Mouse (Mus musculus) heart, adult 2 months (tissue): ENCODE data around the gene Acacb. TPM values are rescaled to one million over a fixed set of nuclear protein-coding genes. Genes with fewer than 3 reads are reported as not detected.

Source experiments
- DNase-seq, 2 experiments: peaks; one replicate each; pipeline ENCODE4 v3.0.0; 2021
- H3K27ac ChIP-seq: fragments of 200-600 bp; 2 replicates; pipeline ENCODE4 v1.8.1; 2022
- H3K27me3 ChIP-seq: fragments of 200-500 bp; 2 replicates; pipeline ENCODE4 v1.6.1; 2012; ENCODE audit warnings: mild to moderate bottlenecking, low read length, inconsistent platforms, mixed read lengths; ENCODE audit not compliant: control insufficient read depth, insufficient read depth
- H3K36me3 ChIP-seq: fragments of 200-500 bp; 2 replicates; pipeline ENCODE4 v1.6.1; 2012; ENCODE audit warnings: low read length, inconsistent platforms; ENCODE audit not compliant: control insufficient read depth, insufficient read depth
- H3K4me1 ChIP-seq: fragments of 200-500 bp; 2 replicates; pipeline ENCODE4 v1.6.1; 2011; ENCODE audit warnings: low read length; ENCODE audit not compliant: control insufficient read depth, insufficient read depth
- H3K4me3 ChIP-seq: fragments of 200-600 bp; 2 replicates; pipeline ENCODE4 v1.8.1; 2022
- H3K79me2 ChIP-seq: fragments of 200-500 bp; replicated peaks from 2 replicates; pipeline ENCODE4 v1.6.1; 2012; ENCODE audit warnings: mild to moderate bottlenecking, inconsistent platforms, low read length, moderate library complexity, mixed read lengths; ENCODE audit not compliant: control insufficient read depth, insufficient read depth
- H3K9ac ChIP-seq: fragments of 200-500 bp; 2 replicates; pipeline ENCODE4 v1.6.1; 2012; ENCODE audit warnings: low read depth, mild to moderate bottlenecking, control low read depth, inconsistent platforms, low read length, mixed read lengths
- CTCF ChIP-seq: fragments of 200-600 bp; IDR thresholded peaks from 2 replicates; pipeline ENCODE4 v1.8.1; 2022; ENCODE audit warnings: antibody characterized with exemption, mild to moderate bottlenecking, moderate library complexity
- EP300 ChIP-seq: fragments of 200-500 bp; IDR thresholded peaks from 2 replicates; pipeline ENCODE4 v1.6.1; 2011; ENCODE audit warnings: low read depth, low read length, control low read depth; ENCODE audit not compliant: insufficient read depth
- POLR2A ChIP-seq: fragments of 200-500 bp; IDR thresholded peaks from 2 replicates; pipeline ENCODE4 v1.6.1; 2011; ENCODE audit warnings: mild to moderate bottlenecking, low read depth, low read length, control low read depth; ENCODE audit not compliant: insufficient read depth
- whole genome bisulfite sequencing: fragments of 180-500 bp; shearing (Covaris S2); methylation state at CpG from one replicate; pipeline ENCODE4 v1.1.7; 2018; 5-methylcytosine and 5-hydroxymethylcytosine counted together
- intact Hi-C: fragments of 180-260 bp; cut with DNase I; formaldehyde crosslinking; loops from one replicate; pipeline ENCODE4 v1.15.1; 2025
- polyA plus RNA-seq: library from polyadenylated mRNA; depleted of rRNA; stranded (reverse); fragments of >200 nt; gene quantifications from 2 replicates; pipeline ENCODE4 v1.2.3, GENCODE M21; 2012
- total RNA-seq, 2 experiments: library from RNA; stranded (reverse); gene quantifications; 2 replicates each; pipeline ENCODE4 v1.2.3; 2021

The Acacb gene
- total and polyA plus RNA-seq, 3 experiments: 105 to 251 (median 205) TPM

DNA sequence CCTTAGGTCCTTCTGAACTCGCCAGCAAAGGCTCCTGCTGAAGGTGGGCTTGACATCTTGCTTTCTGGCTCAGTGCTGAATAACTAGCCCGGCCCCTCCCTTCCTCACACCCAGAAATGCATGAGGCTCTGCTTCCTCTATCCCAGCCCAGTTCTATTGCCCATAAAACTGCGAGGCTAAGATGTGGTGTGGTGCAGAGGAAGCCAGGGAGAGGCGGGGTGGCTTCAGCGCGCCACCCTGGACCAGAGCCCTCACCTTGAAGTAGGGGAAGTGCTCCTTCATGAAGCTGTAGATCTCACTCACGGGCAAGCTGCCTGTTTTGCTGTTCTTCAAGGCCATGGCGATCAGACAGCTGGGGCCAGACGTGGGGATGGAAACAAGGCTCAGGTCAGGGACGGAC, 113.2 kb downstream of the Acacb start:
- TF ChIP-seq CTCF: no peak
- no peak for TF ChIP-seq POLR2A
- no peak for TF ChIP-seq EP300
- no peaks in the 10 kb centered on the region for H3K36me3 ChIP-seq
- H3K79me2 ChIP-seq: no peaks in the 10 kb centered on the region
- no peaks in the 10 kb centered on the region for H3K4me1 ChIP-seq
- no peak overlapping the region for H3K27ac ChIP-seq
- intact Hi-C loops: no loop called here
- WGBS: 67% methylated on average over 10 of the region's 10 CpGs
- no peak overlapping the region for H3K9ac ChIP-seq
- DNase-seq: no peak
- no peak overlapping the region for H3K4me3 ChIP-seq
- H3K27me3 ChIP-seq: no peaks in the 10 kb centered on the region

DNA sequence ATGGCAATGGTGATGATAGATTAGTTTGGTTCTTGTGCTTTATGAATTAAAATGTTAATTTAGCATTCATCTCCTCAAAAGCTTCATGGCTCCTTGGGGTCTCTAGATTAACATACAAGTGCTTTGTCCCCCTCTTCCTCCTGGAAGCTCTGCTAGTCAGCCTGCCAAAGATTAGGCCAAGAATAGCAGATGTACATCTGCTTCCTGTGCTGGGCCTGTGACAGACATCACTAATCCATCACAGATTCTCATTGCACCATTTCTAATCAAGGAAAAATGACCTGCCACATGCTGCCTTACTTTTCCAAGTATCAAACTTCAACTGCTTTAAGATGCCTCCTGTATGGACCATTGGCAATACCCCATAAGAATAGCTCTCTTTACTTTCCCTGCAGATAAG, 115.2 kb downstream of the Acacb start:
- H3K36me3 ChIP-seq: no peaks in the 10 kb centered on the region
- H3K4me1 ChIP-seq: no peaks in the 10 kb centered on the region
- H3K27ac ChIP-seq: no peak overlapping the region
- DNase-seq: no peak
- TF ChIP-seq EP300 (no peak), POLR2A (no peak), CTCF (no peak)
- no peak overlapping the region for H3K9ac ChIP-seq
- intact Hi-C loops: no loop called here
- H3K79me2 ChIP-seq: no peaks in the 10 kb centered on the region
- no peak overlapping the region for H3K4me3 ChIP-seq
- no peaks in the 10 kb centered on the region for H3K27me3 ChIP-seq

DNA sequence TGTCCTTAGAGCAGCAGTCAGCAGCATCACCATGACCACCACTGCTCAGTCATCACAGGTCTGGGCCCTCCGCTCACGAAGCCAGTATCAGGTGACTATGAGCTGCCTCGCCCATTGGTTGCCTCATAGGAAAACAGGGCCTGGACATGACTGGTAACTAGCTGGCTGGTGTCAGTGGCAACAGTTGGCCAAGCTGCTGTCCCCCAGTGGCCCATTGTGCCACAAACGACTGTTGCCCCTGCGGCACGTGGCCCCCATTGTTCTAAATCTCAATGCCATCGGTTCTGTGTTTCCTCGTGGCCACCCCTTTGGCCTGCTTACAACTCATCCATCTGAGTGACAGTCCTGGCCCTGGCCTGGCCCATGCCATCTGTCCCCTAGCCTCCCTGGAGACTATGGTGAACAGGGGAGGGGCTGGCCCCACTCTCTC, 117.7 kb downstream of the Acacb start:
- Histone ChIP-seq H3K9ac (no peak overlapping the region), H3K27me3 (no peaks in the 10 kb centered on the region), H3K79me2 (no peaks in the 10 kb centered on the region), H3K4me1 (no peaks in the 10 kb centered on the region), H3K4me3 (no peak overlapping the region), H3K27ac (no peak overlapping the region), H3K36me3 (no peaks in the 10 kb centered on the region)
- no peak for TF ChIP-seq CTCF
- TF ChIP-seq EP300: no peak
- TF ChIP-seq POLR2A: no peak
- no peak for DNase-seq
- intact Hi-C loops: no loop called here
- 77% methylated on average over 8 of the region's 8 CpGs for WGBS

DNA sequence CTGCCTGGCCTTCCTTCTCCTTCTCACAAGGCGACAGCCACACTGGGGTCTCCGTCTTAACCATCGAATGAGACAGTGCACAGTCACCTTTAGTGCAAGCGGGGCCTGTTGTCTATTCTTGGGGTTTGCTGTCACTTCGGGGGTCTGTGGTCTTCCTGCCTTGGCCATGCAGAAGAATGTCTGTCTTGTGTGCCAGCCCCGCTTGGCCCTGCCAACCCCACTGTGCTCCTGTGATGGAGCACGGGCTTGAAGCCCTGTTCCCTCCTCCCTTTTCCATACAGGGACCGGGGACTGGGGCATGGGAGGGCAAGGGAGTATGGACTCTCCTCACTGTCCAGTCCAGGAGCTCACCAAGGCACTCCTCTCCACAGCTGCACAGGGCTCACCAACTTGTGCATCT, 118.5 kb downstream of the Acacb start:
- Histone ChIP-seq H3K9ac (no peak overlapping the region), H3K4me1 (no peaks in the 10 kb centered on the region), H3K27ac (no peak overlapping the region), H3K36me3 (no peaks in the 10 kb centered on the region), H3K27me3 (no peaks in the 10 kb centered on the region), H3K4me3 (no peak overlapping the region), H3K79me2 (no peaks in the 10 kb centered on the region)
- 73% methylated on average over 8 of the region's 8 CpGs for WGBS
- no peak for DNase-seq
- intact Hi-C loops: no loop called here
- TF ChIP-seq CTCF: no peak
- no peak for TF ChIP-seq EP300
- TF ChIP-seq POLR2A: no peak

DNA sequence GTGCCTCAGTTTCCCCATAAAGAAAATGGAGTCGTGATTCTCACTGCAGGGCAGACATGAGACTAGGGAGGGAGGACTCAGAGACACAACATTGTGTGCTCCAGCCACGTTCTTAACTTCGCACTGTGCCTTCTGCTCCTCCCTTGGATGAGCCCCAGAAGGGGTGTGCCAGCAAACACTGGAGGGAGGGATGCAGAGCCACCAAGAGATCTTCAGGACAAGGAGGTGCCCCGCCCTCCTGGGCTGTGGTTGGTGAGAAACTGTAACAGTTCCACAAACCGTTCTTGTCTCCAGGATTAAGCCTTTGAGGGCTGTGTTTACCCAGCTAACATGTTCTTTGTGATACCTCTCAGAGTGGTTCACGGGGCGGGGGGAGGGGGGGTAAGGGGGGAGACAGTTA, 122.3 kb downstream of the Acacb start:
- H3K79me2 ChIP-seq: no peaks in the 10 kb centered on the region
- no peak for DNase-seq
- 31% methylated on average over 7 of the region's 7 CpGs for WGBS
- H3K27ac ChIP-seq: no peak overlapping the region
- no peak overlapping the region for H3K9ac ChIP-seq
- H3K4me3 ChIP-seq: no peak overlapping the region
- no peak for TF ChIP-seq EP300
- no peak for TF ChIP-seq CTCF
- TF ChIP-seq POLR2A: no peak
- peaks cover 7% of the 10 kb centered on the region for H3K27me3 ChIP-seq
- no peaks in the 10 kb centered on the region for H3K4me1 ChIP-seq
- intact Hi-C loops: no loop called here
- no peaks in the 10 kb centered on the region for H3K36me3 ChIP-seq

DNA sequence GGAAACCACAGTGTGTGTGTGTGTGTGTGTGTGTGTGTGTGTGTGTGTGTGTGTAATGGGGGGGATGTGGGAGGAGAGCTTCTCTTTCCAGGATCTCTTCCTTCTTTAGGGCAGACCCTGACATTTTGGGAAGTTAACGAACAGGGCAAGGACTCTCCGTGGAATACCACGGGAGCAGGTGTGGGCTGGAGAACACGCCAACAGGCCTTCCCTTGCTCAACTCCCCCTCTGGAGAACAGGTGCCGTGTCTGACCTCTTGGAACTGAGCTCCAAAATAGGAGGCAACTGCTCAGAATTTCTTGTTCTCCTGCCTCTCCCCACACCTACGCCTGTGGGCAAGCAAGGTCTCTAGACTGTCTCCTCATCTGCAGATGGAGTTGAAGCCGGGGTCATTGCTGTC, 123.2 kb downstream of the Acacb start:
- DNase-seq: no peak

More for the DNA sequence above, 123.2 kb downstream of the Acacb start:
- H3K27ac ChIP-seq: no peak overlapping the region
- no peak overlapping the region for H3K4me3 ChIP-seq
- intact Hi-C loops: no loop called here
- H3K79me2 ChIP-seq: no peaks in the 10 kb centered on the region
- H3K9ac ChIP-seq: no peak overlapping the region
- no peaks in the 10 kb centered on the region for H3K4me1 ChIP-seq
- H3K36me3 ChIP-seq: no peaks in the 10 kb centered on the region
- no peak for TF ChIP-seq POLR2A
- no peak for TF ChIP-seq CTCF
- no peak for TF ChIP-seq EP300
- 57% methylated on average over 7 of the region's 7 CpGs for WGBS
- H3K27me3 ChIP-seq: peaks cover 13% of the 10 kb centered on the region
